Mouse (Mus musculus): ENCODE measurements around the gene Cfap299.
"Not testable (repeated sequence)": the region's sequence is repeated elsewhere in the genome, so short reads cannot be mapped to it uniquely, and the experiment has no call there.

Gene Cfap299

DNA sequence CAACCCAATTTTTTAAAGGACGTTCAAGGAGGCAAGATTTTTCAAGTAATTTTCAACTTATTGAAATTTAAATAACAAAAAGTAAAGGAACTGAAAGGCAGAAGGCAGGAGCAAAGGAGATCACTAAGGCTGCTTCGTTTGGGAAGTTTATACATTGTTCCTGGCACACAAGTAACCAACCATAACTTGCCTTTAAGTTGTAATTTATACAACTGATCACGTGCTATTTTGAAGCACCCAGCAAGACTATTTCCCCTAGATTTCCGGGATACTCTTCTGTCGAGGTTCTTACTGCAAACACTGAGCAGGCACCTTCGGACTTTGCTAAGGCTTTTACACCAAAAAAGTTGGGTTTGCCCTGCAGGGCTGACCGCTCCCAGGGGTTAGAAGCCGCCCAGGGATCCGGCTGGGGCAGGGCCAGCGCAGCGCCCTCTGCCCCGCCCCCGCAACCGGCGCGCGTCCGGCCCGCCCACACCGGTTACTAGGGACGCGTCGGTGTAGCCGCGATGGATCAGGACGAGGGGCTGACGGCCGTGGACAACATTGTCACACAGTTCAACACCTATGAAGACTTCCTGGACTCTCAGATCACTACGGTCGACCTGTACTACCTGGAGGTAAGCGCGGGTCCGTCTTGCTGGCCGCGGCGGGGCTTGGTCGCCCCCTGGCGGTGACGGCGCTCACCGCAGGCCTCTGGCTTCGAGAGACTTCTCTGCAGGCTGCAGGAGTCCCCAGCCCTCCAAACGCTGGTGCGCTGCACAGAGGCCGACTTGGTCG lies at the start of gene Cfap299:
TSS of gene Cfap299 (plus strand) at position 457 of the 777 bp plus-strand sequence.
- peak; percentile 79 for DNase-seq

DNA sequence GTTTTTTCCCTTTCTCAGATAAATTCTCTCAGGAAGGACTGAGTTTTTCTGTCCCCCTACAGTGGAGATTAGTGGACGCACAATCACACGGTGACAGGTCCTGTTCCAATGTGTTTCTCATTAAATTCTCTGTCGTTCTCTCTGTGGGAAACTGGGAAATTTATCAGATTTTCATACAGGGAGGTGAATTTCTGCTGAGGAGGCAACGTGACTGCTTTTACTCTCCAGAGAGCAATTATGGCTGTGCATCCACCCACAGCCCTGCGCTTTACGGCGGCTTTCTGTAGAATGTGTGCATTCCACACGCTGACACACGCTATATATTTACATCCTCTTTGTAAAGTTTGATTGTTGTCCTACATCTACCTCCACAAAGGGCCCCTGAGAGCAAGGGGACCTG lies 47.1 kb upstream of the Cfap299 start:
- no peak for DNase-seq

DNA sequence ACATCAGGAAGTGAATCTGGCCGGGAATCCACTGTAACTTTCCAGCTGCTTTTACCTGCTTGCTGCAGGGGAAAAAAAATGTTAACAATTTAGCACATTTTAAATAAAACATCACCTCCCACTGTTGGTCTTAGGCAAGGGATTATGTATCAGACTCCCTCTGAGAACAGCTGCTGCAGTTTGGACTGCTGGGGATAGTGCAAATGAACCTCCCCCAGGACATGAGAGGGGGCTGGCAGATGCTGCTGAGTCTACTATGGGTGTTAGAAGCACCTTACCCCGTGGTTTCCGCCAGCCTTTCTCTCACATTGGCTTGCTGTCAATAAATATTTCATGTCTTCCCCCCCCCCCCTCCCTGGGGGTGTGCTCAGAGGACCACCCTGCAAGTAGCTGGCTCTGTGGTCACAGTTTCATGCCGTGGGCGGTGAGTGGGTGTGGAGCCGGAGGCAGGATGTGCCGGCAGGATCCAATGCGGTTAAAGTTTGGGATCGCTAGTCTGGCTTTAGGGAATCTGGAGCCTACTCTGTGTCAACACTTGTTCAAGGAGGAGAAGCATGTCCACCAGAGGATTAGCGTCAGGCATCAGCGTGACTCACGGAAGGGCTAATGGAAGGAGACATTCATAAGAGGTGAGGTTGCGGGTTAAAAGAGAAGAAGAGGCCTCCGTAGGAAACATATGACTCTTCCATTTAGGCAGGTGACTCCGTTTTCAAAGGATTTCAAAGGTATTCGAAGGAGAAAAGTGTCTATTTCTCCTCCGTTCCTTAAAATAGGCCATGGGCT lies 45.2 kb upstream of the Cfap299 start:
- DNase-seq = no peak

DNA sequence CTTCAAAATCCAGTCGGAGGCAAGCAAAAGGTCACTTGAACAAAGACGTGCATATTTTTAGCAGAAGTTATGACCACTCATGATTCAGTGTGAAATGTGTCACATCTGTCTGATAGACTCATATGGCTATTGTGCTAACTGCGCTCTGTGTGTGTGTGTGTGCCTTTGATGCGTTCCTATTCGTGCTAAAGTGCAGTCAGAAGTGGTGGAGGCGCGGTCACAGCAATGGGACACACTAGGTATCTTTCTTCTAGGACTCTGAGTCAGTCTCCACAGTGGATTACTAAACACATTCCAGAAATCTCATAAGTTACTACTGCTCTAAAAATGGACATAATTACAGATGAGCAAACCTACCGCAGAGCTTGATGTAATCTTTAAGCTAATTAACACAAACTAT lies 38.5 kb upstream of the Cfap299 start:
- no peak for DNase-seq

DNA sequence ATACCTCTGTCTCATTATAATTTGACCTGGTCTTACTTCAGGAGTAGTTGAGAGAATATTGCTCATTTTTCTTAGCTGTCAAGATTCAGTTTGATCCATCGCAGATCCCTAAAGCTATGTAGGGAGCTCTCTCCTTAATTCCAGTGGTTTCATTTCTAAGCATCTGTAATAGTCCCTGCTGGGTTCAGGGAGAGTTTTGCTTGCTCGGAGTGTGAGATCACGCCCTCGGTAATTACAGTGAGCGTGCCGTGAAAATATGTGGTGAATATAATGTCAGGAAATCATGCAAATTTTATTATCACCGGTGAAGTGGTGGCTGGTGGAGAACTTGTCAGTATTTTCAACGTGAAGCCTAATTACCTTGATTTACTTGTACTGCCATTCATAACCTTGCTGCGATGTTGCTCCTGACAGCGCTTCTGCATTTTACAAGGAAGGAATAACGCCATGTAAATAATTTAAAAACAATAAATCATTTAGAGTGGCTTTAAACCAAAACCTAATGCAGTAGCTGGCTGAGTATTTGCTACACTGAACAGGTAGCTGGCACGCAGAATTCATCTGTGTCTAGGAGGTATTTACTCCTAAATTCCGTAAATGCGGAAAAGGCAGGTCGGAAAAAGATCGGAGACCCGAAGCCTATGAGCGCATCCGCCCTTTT lies 36.6 kb upstream of the Cfap299 start:
- no peak for DNase-seq

DNA sequence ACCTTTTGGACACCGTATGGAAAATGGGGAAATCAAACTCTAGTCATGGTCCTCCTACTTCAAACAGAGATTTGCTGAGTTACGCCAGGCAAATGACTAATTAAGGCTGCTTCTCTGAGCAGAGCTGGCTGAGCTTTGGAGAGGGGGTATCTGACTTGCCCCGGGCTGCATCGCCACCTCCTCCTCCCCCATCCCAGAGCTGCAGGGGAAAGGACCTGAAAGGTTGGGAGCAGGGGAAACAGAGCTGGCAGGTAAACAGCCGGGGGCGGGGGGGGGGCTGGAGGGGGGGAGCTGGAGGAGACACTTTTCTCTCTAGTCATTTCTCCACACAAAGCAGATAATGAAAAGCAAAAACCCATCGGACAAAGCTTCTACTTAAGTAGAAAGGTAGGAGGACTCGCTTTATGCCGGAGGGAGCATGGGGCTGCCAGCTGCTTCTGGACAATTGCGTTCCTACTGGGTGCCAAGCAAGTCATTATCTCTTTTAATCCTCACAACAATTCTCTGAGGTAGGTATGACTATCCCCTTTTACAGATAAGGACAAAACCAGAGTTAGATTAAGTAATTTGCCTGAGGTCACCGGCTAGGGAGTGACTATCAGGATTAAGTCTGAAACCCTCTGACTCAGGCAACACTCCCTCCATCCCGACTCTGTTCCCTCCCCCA lies 35.9 kb upstream of the Cfap299 start:
- no peak for DNase-seq

DNA sequence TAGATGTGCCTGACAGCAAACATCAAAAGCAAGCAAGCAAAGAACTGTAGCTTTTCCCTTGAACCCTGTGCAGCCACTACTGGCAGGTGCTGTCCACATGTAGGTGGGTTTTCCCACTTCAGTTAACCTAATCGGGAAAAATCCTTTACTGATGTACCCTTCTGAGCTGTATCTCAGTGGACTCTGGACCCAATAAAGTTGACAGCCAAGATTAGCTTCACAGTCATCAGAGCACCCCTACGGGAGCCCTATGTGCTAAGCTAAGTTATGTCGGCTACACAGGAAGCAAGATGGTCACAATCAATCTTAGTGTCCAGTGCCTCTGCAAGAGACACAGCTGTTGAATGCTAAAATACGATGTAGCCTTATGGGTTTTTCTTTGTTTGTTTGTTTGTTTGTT lies 29.0 kb upstream of the Cfap299 start:
- DNase-seq = no peak

DNA sequence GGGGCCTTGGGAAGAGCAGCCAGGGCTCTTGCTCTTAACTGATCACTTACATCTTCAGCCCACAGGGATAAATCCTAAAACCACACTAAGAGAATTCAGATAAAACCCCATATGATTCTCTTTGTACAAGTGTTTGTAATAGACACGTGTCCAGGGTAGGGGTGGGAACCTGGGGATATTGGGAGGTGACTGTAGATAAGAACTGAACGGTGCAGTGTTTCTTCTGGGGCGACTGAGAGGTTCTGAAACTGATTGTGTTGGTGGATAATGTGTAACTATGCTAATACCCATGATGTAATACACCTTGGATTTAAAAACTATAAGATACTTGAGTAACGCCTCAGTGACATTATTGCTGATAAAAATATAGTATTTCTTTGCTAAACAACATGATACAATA lies 23.4 kb upstream of the Cfap299 start:
- no peak for DNase-seq

DNA sequence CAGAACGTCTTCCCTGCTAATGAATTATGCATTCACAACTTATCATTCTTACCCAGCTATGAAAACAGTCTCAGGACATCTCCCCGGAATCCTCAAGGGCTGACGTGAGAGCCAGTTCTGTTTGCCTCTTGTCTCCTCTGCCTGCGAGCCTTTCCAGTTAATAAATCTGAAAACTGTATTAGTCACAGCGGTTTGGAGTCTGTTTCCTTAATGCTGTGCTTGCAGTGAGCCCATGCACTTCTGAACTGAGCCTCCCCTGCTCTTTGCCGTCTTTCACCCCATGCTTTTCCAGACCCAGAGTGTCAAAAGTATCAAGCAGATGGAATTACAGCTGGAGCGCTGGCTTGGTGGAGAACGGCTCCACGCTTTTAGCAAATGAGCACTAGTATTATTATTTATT lies 22.6 kb upstream of the Cfap299 start:
- no peak for DNase-seq

DNA sequence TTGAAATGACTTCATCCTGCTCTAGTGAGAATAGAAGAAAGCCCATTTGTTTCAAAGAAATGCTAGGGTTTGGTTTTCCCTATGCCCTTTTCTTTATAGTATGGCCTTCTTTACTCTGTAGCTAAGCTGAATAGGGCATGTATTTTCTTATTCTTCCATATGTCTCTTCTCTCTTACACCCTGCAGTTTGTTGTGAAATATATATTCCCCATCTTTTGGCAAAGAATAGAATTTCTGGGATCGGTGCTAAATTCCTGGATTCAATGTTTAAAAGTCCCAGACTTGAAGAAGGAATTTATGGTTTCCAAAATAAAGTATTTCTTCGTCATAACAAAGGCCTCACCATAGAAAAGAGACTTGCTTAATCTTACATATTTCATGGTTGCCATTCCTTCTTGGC lies 2.5 kb upstream of the Cfap299 start:
- DNase-seq = no peak

DNA sequence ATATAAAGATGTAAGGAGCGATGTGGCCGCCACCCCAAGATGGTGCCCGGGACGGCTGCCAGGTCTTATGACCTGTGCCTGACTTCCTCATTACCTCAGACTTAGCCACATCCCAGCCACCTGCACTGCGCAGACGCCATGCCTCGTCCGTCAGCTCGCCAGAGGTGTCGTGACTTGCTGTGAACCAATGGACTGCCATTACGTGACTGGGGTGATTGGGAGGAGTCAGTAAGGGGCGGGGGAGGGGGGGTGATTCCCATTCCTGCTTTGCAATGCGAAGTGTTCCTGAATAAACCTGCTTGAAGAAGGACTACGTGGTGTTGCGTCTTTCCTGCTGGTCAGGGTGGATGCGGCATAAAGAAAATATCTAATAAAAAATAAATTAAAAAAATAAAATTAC lies 14.6 kb downstream of the Cfap299 start:
- DNase-seq = not testable (repeated sequence)

DNA sequence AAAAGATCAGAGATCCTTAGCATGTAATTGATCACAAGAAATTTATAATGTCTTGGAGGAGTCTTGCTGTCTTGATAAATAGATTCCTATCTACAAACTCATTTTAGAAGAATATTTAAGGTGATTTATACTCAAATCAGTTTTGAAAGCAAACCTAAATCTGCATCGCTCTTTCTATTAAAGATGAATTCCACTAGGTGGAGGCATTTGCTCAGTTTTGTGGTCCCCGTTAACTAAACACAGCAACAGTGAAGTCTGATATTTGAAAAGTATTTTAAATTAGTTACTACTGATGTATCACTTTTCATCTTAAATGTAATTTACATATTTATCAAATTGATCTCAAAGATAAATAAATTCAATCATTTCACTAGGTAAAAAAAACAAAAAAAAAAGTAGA lies 15.5 kb downstream of the Cfap299 start:
- DNase-seq = no peak

DNA sequence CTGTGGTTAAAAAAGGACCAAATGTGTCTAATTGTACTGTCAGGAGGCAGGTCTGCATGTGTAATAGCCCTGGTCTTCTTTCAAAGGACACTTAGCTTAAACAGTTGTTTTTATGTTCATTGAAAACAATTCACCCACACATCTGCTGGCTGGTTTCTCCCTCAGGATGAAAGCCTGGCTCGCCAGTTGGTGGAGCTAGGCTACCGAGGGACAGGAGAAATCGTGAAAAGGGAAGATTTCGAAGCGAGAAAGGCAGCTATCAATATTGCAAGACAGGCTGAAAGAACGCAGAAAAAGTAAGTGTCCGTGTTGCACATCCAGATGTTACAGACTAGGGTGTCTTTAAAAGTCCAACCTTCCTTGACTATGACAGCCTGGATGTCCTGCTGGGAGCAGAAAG lies 17.0 kb downstream of the Cfap299 start:
- no peak for DNase-seq

DNA sequence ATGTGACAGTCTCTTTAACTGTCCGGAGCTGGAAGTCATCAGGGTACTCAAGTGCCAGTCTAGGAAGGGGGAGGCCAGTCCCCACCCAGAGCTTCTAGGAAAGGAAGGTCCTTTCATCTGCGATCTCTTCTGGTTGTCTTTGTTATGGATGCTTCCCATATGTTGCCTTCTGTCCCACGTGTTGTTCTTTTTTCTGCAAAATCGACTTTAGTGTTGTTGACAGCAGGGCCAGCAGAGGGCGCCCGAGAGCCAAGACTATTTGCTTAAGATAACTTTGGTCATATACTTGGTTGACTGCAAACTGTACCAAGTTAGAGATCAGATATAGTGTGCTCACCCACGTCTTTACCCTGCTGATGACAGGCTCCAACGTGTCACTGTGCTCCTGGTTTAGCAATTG lies 19.5 kb downstream of the Cfap299 start:
- DNase-seq = peak; percentile 57

DNA sequence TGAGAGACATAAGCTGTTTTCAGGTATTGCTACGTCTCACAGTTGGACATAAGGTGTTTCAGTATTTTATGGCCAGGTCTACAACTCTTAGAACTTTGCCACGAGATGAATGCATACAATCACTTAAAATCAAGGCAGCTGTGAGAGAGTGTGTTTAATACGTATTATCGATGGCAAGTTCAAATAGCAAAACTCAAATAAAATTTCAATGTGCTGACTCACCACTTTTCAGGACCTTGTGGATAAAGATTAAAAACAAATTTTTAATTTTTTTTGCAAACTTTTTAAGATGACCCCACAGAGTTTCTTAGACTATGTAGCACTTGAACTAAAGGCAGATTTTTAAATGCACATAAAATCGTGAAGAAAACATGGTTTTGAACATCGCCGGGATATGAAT lies 30.8 kb downstream of the Cfap299 start:
- DNase-seq = no peak

DNA sequence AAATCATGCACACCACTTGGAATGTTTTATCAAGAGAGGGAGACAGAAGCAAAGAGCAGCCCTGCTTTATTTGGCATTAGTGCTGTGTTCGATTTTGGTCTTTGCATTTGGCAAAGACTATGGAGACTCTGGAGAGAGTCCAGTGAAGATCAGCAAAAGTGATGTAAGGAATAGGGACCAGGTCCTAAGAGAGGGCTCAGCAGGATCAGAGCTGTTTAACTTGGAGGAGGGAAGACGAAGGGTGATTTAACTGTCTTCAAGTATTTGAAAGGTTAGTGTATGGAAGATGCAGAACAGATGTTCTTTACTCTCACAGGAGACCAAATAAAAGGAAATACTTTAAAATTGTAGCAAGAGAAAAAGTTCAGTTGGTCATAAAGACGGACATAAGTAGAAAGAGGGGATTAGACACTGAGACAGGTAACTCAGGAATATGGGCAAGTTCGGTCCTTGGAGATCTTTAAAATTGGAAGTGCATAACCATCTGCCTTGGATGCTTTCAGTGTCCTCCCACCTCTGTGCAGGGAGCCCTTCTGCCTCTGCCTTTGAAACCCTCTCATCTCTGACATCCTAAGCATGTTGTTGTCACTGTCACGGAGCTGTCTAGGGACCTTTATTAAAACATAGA lies 31.8 kb downstream of the Cfap299 start:
- no peak for DNase-seq

DNA sequence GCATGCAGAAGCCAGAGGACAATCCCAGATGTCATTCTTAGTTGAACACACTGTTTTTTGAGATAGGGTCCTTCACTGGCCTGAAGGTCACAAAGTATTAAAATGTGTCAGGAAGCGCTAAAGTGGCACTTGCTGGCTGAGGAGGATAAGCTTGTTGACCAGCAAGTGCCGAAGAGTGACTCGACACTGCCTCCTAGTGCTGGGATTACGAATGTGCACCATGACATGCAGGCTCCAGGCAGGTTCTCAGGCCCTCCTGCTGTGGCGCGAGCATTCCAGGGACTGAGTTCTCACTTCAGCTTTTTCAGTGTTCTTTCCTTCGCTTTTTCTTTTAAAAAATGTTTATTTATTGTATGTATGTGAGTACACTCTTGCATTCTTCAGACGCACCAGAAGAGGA lies 34.3 kb downstream of the Cfap299 start:
- no peak for DNase-seq

DNA sequence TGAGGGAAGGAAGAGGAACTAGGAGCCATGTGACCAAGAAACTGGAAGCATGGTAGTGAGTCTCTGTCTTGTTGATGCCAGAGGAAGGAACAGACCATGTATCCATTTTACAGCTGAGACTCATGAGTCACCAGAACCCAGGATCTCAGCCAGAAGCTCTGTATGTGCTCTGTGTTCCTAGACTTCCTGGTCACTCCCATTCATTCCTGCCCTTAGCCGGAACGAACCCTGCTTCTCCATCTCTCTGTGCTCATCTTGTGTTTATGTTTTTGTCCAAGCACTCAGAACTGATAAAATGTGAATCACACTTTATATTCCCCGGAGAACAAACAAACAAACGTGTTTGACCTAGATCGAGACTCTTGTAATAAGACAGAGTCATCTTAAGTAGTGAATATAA lies 36.2 kb downstream of the Cfap299 start:
- no peak for DNase-seq

DNA sequence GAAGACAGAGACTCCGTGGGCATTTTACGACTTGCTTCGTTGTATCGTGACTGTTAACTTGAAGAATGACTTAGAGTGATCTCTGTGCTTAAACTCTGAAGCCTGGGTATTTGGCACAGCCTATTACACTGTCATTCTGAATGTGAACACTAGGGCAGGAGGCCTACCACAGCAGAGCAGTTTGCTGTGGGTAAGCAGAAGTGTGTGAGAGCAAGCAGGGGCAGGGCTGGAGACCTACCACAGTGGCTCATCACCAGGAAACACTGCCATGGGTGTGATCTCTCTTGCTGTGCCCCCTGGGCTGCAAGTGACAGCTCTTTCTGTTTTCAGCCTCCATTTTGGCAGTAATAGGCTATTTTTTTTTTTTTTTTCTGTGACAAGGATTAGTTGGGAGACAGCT lies 39.7 kb downstream of the Cfap299 start:
- no peak for DNase-seq

DNA sequence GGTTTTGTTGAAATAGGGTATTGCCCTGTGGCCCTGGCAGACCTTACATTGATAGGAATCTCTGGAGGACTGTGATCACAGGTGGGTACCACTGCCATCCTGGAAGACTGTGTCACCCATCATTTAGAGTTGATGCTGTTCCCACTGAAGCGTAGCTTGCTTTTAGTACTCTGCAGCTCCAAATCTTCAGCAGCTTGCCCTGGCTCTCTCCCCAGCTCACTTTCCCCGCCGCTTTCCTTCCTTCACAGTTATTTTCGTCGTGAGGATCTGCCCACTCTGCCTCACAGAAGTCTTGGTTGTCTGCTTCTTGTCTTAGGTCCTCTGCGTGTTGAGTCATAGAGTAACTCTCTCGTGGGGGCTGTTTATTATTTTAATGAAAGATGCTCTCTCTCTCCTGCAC lies 40.3 kb downstream of the Cfap299 start:
- no peak for DNase-seq

DNA sequence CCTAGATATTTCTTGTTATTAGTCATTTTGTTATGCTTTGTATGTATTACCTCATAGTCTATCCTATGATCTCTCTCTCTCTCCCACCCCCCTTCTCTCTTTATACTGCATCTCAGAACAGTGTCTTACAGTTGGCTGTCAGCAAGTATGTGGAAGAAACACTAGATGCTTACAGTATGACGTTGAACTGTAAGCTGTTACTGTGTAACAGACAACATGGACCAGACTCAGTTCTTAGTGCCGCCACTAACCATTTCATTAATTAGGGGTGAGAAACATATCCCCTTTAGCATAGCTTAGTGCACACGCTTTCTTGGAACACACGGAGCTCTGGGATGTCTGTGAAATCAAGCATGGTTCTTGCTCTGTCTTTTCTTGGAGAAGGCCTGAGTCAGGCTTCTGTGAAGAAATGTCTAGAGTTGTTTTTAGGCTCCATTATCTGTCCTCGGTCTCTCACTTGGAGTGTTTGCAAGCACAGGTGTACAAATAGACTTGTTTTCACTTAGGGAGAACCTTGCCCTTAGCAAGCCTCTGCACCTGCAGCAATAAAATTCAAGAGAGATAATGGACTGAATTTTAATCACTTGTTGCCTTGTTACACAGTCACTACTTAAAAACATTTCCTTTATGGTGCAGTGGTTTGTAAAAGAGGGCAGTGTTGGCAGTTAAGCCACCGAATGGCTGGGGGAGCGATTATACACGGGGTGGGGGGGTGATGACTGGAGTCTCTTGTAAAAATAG lies 47.1 kb downstream of the Cfap299 start:
- DNase-seq = no peak

DNA sequence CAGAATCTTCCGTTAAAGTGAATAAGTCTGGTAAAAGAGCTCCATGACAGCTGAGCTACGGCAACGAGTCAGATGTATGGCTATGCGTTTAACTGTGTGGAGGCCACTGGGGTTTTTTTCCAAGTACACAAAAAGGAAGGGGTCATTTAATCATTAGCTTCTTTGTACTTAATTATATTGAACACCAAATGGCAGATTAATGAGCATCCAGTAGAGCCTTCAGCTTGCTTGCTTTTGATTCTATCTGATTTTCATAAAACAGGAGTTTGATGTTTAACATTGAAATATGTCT lies 47.6 kb downstream of the Cfap299 start:
- no peak for DNase-seq

All from cerebellum, adult 9-10 months (tissue).